Mouse (Mus musculus) frontal cortex, postnatal 10 days (tissue): Measurements from ENCODE around the gene Prkcg.

Source experiments
- DNase-seq, 2 experiments: peaks; one replicate each; pipeline ENCODE4 v3.0.0; 2022; ENCODE audit warnings: low spot score in 2 of 2, mixed read lengths in 1 of 2

Gene Prkcg

DNA sequence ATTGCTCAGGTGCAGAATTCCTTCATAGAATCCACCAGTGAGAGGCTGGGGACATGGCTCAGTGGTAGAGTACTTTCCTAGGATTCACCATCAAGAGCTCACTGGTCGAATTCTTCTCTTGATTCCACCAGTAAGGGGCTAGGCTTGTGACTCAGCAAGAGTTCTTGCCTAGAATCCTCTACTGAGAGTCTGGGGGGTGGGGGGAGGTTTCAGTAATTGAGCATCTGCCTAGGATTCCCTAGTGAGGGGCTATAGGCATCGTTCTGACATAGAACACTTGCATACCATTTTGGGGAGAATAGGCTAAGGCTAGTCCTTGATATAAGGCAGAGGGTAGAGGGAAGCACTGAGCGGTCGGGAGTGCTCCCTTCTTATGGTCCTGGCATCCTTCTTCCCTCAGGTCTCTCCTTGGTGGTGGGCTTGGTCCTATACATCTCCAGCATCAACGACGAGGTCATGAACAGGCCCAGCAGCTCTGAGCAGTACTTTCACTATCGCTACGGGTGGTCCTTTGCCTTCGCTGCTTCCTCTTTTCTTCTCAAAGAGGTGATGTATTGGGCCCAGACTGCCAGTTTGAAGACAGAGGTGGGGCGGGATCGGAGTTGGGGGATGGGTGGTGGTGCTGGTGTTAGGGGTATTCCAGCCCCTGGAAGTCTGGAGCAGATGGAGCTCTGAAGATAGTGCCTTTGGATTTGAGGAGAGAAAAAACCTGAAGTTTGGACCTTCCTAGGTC lies 76.7 kb downstream of the Prkcg start:
- no peak for DNase-seq

DNA sequence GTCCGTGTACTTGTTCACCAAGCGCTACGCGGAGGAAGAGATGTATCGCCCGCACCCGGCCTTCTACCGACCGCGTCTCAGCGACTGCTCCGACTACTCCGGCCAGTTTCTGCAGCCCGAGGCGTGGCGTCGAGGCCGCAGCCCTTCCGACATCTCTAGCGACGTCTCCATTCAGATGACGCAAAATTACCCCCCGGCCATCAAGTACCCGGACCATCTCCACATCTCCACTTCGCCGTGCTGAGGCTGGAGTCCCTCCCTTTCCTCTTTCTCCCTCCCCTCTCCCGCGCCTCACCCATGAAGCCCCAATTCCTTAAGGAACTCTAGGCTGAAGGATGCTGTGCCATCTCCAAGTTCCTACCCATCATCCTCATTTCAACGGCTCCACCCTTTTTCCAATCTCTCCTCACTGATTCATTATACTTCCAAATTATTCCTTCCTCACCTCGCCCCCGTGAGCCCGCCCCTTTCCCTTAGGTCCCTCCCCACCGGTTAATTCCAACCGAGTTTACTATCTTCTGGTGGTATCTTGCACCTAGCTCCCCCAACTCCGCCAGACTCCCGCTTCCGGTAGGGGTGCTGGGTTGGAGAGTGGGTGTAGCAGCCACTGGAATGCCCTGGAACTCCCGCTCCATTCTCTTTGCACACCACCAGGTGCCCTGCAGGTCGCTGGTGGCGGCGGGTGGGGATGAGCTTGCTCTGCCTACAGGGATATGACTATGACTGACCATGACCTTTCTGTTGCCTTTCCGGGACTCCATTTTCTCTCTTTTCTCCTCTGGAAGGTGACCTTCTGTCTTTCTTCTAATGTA lies 77.9 kb downstream of the Prkcg start:
- no peak for DNase-seq

GRCm38 (mm10) chr7:3367569-3367968 lies 78.6 kb downstream of the Prkcg start:
- DNase-seq: no peak

GRCm38 (mm10) chr7:3368311-3368710 lies 79.3 kb downstream of the Prkcg start:
- DNase-seq: no peak

GRCm38 (mm10) chr7:3369189-3369588 lies 80.2 kb downstream of the Prkcg start:
- no peak for DNase-seq

DNA sequence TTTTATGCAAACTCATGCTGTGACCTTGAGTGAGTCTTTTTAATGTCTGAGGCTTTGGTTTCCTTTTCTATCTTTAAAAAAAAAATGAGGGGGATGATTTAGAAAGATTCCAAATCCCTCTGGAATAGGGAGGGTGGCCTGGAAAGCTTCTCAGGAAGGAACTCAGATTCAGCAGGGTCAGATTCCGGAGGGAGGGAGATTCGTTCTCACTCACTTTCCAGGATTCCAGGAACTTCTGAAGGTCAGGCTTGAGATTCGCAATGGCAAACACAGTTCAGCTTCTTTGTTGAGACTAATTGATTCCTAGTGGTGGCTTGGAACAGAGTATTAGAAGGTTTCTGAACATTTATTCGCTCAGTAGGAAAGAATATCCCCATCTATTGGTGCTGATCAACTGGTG lies 81.4 kb downstream of the Prkcg start:
- DNase-seq: no peak

GRCm38 (mm10) chr7:3372376-3372775 lies 83.4 kb downstream of the Prkcg start:
- no peak for DNase-seq

GRCm38 (mm10) chr7:3373754-3374153 lies 84.8 kb downstream of the Prkcg start:
- DNase-seq: no peak

- no peak for DNase-seq
Observed at GRCm38 (mm10) chr7:3376831-3377230, 87.9 kb downstream of the Prkcg start.
